Mouse (Mus musculus): ENCODE measurements around the gene Tmem43. TPM values are rescaled to one million over a fixed set of nuclear protein-coding genes. Genes with fewer than 3 reads are reported as not detected.

Gene Tmem43
- polyA plus RNA-seq, 1 experiment from 2014 or later, result 66.4 TPM

DNA sequence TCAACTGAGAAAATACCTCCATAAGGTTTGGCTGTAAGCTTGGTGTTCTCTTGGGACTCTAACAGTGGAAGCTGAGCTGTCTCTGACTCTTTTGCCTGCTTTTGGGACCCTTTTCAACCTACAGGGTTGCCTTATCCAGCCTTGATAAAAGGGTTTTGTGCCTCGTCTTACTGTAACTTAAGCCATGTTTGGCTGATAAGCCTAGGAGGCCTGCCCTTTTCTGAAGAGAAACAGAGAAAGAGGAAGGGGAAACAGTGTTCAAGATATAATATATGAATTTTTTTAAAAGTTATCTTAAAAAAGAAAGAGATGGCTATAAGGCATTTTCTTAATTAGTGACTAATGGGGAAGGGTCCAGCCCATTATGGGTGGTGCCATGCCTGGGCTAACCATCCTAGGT is 29.8 kb downstream of the Tmem43 start:
- no peaks in the 10 kb centered on the region for H3K9me3 ChIP-seq (ENCODE audit: control insufficient read depth, low read length)
- no peaks in the 10 kb centered on the region for H3K27me3 ChIP-seq (ENCODE audit: control insufficient read depth, insufficient read depth, low read length)
- 91% methylated on average over 1 of the region's 1 CpGs for WGBS
- H3K4me1 ChIP-seq (ENCODE audit: control insufficient read depth, insufficient read depth, low read length), result no peaks in the 10 kb centered on the region
- H3K36me3 ChIP-seq (ENCODE audit: control insufficient read depth, insufficient read depth, low read length), result peaks cover 21% of the 10 kb centered on the region
- no peak overlapping the region for H3K9ac ChIP-seq (ENCODE audit: low read length)
- H3K4me2 ChIP-seq (ENCODE audit: low read depth, severe bottlenecking), result no peak overlapping the region
- no peak for DNase-seq (ENCODE audit: low spot score)
- H3K4me3 ChIP-seq (ENCODE audit: low read depth, low read length), result no peak overlapping the region
- no peak for ATAC-seq (ENCODE audit: insufficient number of reproducible peaks, low FRiP score, low TSS enrichment, low read depth)
- no peak overlapping the region for H3K27ac ChIP-seq (replicated peaks; ENCODE audit: low read depth, low read length)

DNA sequence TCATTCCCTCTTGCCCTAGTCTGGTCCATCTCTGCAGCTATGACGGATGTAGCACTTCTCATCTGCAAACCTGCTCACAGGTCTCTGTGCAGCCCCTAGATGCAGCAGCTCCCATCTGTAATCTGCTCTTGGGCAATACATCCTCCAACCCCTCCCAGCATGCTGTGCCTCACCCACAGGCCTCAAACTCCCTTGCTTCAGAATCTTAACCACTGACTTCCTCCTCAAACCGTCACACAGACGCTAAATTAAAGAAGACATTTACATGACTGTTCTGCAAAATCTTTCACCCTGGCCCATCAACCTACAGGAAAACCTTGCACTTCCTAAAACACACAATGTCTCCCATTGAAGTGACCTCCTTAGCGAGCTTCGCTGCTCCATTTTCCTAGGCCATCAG is 32.5 kb downstream of the Tmem43 start:
- H3K27me3 ChIP-seq (ENCODE audit: control insufficient read depth, insufficient read depth, low read length), result no peaks in the 10 kb centered on the region
- ATAC-seq (ENCODE audit: insufficient number of reproducible peaks, low FRiP score, low TSS enrichment, low read depth) (no peak), DNase-seq (ENCODE audit: low spot score) (no peak)
- H3K27ac ChIP-seq (replicated peaks; ENCODE audit: low read depth, low read length), result no peak overlapping the region
- no peaks in the 10 kb centered on the region for H3K9me3 ChIP-seq (ENCODE audit: control insufficient read depth, low read length)
- H3K4me2 ChIP-seq (ENCODE audit: low read depth, severe bottlenecking), result no peak overlapping the region
- no peaks in the 10 kb centered on the region for H3K4me1 ChIP-seq (ENCODE audit: control insufficient read depth, insufficient read depth, low read length)
- 90% methylated on average over 5 of the region's 5 CpGs for WGBS
- no peak overlapping the region for H3K4me3 ChIP-seq (ENCODE audit: low read depth, low read length)
- H3K36me3 ChIP-seq (ENCODE audit: control insufficient read depth, insufficient read depth, low read length), result peaks cover 17% of the 10 kb centered on the region
- H3K9ac ChIP-seq (ENCODE audit: low read length), result no peak overlapping the region

DNA sequence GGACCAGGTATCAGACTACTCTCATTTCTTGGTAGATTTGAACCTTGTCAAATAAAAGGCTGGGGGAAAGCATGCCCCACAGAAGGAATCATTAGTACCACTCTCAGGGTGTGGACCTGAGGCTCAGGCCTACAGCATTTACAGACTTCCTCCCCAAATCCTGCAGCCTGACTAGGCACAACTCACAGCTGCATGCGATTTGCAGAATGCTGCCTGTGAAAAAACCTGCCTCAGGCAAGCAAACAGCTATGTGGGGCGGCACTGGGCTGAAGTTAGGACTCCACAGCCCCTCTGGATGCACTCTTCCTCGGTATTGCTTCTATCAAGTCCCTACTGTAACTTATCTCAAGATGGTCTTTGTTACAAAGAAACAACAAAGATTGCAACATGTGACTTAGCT is 34.5 kb downstream of the Tmem43 start:
- Histone ChIP-seq H3K4me3 (ENCODE audit: low read depth, low read length) (no peak overlapping the region), H3K9ac (ENCODE audit: low read length) (no peak overlapping the region), H3K9me3 (ENCODE audit: control insufficient read depth, low read length) (no peaks in the 10 kb centered on the region), H3K4me2 (ENCODE audit: low read depth, severe bottlenecking) (no peak overlapping the region), H3K27ac (replicated peaks; ENCODE audit: low read depth, low read length) (no peak overlapping the region), H3K36me3 (ENCODE audit: control insufficient read depth, insufficient read depth, low read length) (peaks cover 16% of the 10 kb centered on the region), H3K27me3 (ENCODE audit: control insufficient read depth, insufficient read depth, low read length) (no peaks in the 10 kb centered on the region), H3K4me1 (ENCODE audit: control insufficient read depth, insufficient read depth, low read length) (no peaks in the 10 kb centered on the region)
- 63% methylated on average over 3 of the region's 3 CpGs for WGBS
- no peak for ATAC-seq (ENCODE audit: insufficient number of reproducible peaks, low FRiP score, low TSS enrichment, low read depth)
- no peak for DNase-seq (ENCODE audit: low spot score)

GRCm38 (mm10) chr6:91509326-91509725 is 35.8 kb downstream of the Tmem43 start:
- DNase-seq (ENCODE audit: low spot score) (peak; percentile 83), ATAC-seq (ENCODE audit: insufficient number of reproducible peaks, low FRiP score, low TSS enrichment, low read depth) (no peak)
- no peak overlapping the region for H3K4me3 ChIP-seq (ENCODE audit: low read depth, low read length)
- H3K9me3 ChIP-seq (ENCODE audit: control insufficient read depth, low read length), result no peaks in the 10 kb centered on the region
- H3K4me2 ChIP-seq (ENCODE audit: low read depth, severe bottlenecking), result no peak overlapping the region
- no peaks in the 10 kb centered on the region for H3K4me1 ChIP-seq (ENCODE audit: control insufficient read depth, insufficient read depth, low read length)
- 43% methylated on average over 7 of the region's 7 CpGs for WGBS
- H3K9ac ChIP-seq (ENCODE audit: low read length), result no peak overlapping the region
- H3K27me3 ChIP-seq (ENCODE audit: control insufficient read depth, insufficient read depth, low read length), result no peaks in the 10 kb centered on the region
- H3K27ac ChIP-seq (replicated peaks; ENCODE audit: low read depth, low read length), result no peak overlapping the region
- H3K36me3 ChIP-seq (ENCODE audit: control insufficient read depth, insufficient read depth, low read length), result peaks cover 10% of the 10 kb centered on the region

DNA sequence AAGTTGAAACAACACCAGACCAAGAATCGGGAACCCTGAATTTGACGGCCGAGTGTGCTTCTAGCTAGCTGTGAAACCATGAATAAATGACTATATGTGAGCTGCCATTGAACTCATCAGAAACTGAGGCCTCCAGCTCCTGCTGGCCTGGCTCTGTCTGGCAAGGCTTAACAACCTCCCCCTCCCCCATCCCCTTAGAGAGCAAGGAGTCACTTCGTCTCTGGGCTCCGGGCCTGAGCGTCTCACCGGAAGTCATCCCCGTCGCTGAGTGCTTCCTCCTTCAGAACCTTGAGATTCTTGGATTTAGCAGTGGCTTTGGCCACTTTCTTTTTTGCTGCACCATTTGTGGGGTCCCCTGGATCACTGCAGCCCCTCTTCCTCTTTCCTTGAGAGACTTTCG is 36.7 kb downstream of the Tmem43 start:
- H3K4me1 ChIP-seq (ENCODE audit: control insufficient read depth, insufficient read depth, low read length), result no peaks in the 10 kb centered on the region
- H3K27ac ChIP-seq (replicated peaks; ENCODE audit: low read depth, low read length), result no peak overlapping the region
- no peaks in the 10 kb centered on the region for H3K27me3 ChIP-seq (ENCODE audit: control insufficient read depth, insufficient read depth, low read length)
- DNase-seq (ENCODE audit: low spot score), result no peak
- WGBS, result 62% methylated on average over 10 of the region's 10 CpGs
- no peaks in the 10 kb centered on the region for H3K9me3 ChIP-seq (ENCODE audit: control insufficient read depth, low read length)
- no peak for ATAC-seq (ENCODE audit: insufficient number of reproducible peaks, low FRiP score, low TSS enrichment, low read depth)
- H3K4me3 ChIP-seq (ENCODE audit: low read depth, low read length), result no peak overlapping the region
- H3K9ac ChIP-seq (ENCODE audit: low read length), result no peak overlapping the region
- H3K36me3 ChIP-seq (ENCODE audit: control insufficient read depth, insufficient read depth, low read length), result peaks cover 4% of the 10 kb centered on the region; the same call in 1 of the 2 replicates
- no peak overlapping the region for H3K4me2 ChIP-seq (ENCODE audit: low read depth, severe bottlenecking)

GRCm38 (mm10) chr6:91514135-91514534 is 40.6 kb downstream of the Tmem43 start:
- Histone ChIP-seq H3K4me3 (ENCODE audit: low read depth, low read length) (no peak overlapping the region), H3K27ac (replicated peaks; ENCODE audit: low read depth, low read length) (no peak overlapping the region), H3K9ac (ENCODE audit: low read length) (no peak overlapping the region), H3K4me2 (ENCODE audit: low read depth, severe bottlenecking) (peak overlapping the region; percentile 70; the same call in 1 of the 2 replicates), H3K27me3 (ENCODE audit: control insufficient read depth, insufficient read depth, low read length) (no peaks in the 10 kb centered on the region), H3K4me1 (ENCODE audit: control insufficient read depth, insufficient read depth, low read length) (0 out of 2 replicates have a peak, but pooled peaks cover 3% of the 10 kb centered on the region), H3K9me3 (ENCODE audit: control insufficient read depth, low read length) (no peaks in the 10 kb centered on the region), H3K36me3 (ENCODE audit: control insufficient read depth, insufficient read depth, low read length) (peaks cover 8% of the 10 kb centered on the region; the same call in 1 of the 2 replicates)
- no peak for DNase-seq (ENCODE audit: low spot score)
- no peak for ATAC-seq (ENCODE audit: insufficient number of reproducible peaks, low FRiP score, low TSS enrichment, low read depth)

DNA sequence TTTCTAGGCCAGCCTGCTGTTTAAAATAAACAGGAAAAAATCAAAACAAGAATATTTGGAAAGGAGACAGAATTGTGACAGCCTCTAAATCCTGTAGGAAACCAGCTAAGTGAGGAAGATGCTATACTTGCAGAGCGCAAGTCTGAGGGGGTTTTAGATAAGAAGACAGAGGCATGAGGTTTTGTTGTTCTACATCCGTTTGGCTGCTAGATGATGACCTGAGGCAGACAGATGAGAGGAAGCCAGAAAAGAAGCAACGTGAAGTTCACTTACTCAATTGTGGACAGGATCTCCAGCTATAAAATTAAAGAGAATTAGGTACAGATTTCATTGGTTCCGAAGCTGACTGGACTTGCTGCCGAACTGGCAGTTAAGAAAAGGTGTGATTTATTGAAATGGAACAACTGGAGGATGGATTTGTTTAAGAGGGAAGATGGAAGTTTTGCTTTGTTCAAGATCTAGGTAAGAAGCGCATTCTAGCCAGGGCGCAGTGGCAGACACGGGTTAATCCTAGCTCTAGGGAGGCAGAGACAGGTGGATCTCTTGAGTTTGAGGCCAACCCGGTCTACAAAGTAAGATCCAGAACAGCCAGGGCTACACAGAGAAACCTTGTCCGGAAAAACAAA is 41.3 kb downstream of the Tmem43 start:
- Histone ChIP-seq H3K36me3 (ENCODE audit: control insufficient read depth, insufficient read depth, low read length) (peaks cover 11% of the 10 kb centered on the region; the same call in 1 of the 2 replicates), H3K4me3 (ENCODE audit: low read depth, low read length) (peak overlapping the region; percentile 77), H3K4me1 (ENCODE audit: control insufficient read depth, insufficient read depth, low read length) (0 out of 2 replicates have a peak, but pooled peaks cover 3% of the 10 kb centered on the region), H3K27ac (replicated peaks; ENCODE audit: low read depth, low read length) (no peak overlapping the region), H3K9me3 (ENCODE audit: control insufficient read depth, low read length) (no peaks in the 10 kb centered on the region), H3K27me3 (ENCODE audit: control insufficient read depth, insufficient read depth, low read length) (no peaks in the 10 kb centered on the region), H3K9ac (ENCODE audit: low read length) (peak overlapping the region; percentile 82), H3K4me2 (ENCODE audit: low read depth, severe bottlenecking) (peak overlapping the region; percentile 70)
- ATAC-seq (ENCODE audit: insufficient number of reproducible peaks, low FRiP score, low TSS enrichment, low read depth) (0 out of 2 replicates have a peak, but pooled peaks have one; percentile 14), DNase-seq (ENCODE audit: low spot score) (no peak)
- 25% methylated on average over 10 of the region's 10 CpGs for WGBS

DNA sequence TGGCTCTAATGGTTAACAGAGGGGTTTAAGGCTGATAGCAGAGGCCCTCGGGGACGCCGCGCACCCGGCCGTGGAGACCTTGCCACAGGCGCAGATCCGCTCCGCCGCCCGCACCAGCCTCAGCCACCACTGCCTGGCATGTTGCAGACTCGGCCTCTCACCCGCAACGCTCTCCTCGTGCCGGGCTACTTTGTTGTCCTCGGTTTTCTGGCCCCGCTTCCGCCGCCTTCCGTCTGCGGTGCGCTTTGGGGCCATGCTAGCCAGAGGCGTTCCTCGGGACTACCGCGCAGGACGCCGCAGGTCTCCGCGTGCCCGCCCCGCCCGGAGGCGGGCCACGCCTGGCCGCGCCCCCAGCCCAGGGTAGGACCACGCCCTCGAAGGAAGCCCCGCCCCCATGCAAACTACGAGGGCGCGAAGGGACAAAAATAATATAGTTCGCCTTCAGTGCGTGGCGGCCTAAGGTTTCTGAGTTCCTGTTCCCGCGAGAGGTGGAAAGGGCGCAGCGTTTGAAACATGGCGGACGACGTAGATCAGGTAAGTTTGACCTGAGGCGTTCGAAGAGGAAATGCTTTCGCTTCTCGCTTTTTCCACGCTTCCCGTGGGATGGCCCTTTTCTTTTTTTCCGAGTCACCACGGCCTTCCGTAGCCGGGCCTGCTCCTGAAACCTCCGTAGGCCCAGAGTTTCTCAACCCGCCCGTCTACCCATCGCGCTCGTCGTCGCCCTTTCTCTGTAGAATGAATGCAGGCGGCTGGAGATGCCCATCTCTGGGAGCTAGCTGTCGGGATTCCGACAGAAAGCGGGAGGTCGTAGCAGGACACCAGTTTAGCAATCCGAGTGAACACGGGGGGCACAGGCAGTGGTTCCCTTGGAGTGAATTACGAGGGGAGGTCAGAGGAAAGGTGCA is 42.3 kb downstream of the Tmem43 start, which contains the start of the genes Xpc and Lsm3:
Gene Xpc (minus strand): TSS at position 344 of the 905 bp plus-strand sequence.
Gene Lsm3 (plus strand): TSS at position 384 of the 905 bp plus-strand sequence.
- ATAC-seq (ENCODE audit: insufficient number of reproducible peaks, low FRiP score, low TSS enrichment, low read depth), result peak; percentile 97
- 0 out of 2 replicates have a peak, but pooled peaks cover 3% of the 10 kb centered on the region for H3K4me1 ChIP-seq (ENCODE audit: control insufficient read depth, insufficient read depth, low read length)
- no peaks in the 10 kb centered on the region for H3K9me3 ChIP-seq (ENCODE audit: control insufficient read depth, low read length)
- H3K9ac ChIP-seq (ENCODE audit: low read length), result peak within 1 kb of the TSS; percentile 93
- peaks cover 12% of the 10 kb centered on the region; the same call in 1 of the 2 replicates for H3K36me3 ChIP-seq (ENCODE audit: control insufficient read depth, insufficient read depth, low read length)
- peak within 1 kb of the TSS; percentile 70 for H3K4me2 ChIP-seq (ENCODE audit: low read depth, severe bottlenecking)
- under 1% methylated on average over 80 of the region's 80 CpGs for WGBS
- DNase-seq (ENCODE audit: low spot score), result peak; percentile 100
- peak within 1 kb of the TSS; percentile 77 for H3K4me3 ChIP-seq (ENCODE audit: low read depth, low read length)
- H3K27me3 ChIP-seq (ENCODE audit: control insufficient read depth, insufficient read depth, low read length), result no peaks in the 10 kb centered on the region
- 0 out of 2 replicates have a peak within 1 kb of the TSS, but pooled peaks have one; percentile 37 for H3K27ac ChIP-seq (replicated peaks; ENCODE audit: low read depth, low read length)

All from limb, embryonic 11.5 days (tissue).